Mouse (Mus musculus) mouse trophoblast stem cell (cell line): ENCODE results near the gene Sdf2.

ENCODE experiments used
- in situ Hi-C, 2 experiments: fragments of 300-500 bp; cut with MseI, MboI; formaldehyde crosslinking; loops; 2 replicates in 1 of 2; 3 replicates in 1 of 2; pipeline ENCODE4 v1.15.1; 2025

Sdf2 gene

DNA sequence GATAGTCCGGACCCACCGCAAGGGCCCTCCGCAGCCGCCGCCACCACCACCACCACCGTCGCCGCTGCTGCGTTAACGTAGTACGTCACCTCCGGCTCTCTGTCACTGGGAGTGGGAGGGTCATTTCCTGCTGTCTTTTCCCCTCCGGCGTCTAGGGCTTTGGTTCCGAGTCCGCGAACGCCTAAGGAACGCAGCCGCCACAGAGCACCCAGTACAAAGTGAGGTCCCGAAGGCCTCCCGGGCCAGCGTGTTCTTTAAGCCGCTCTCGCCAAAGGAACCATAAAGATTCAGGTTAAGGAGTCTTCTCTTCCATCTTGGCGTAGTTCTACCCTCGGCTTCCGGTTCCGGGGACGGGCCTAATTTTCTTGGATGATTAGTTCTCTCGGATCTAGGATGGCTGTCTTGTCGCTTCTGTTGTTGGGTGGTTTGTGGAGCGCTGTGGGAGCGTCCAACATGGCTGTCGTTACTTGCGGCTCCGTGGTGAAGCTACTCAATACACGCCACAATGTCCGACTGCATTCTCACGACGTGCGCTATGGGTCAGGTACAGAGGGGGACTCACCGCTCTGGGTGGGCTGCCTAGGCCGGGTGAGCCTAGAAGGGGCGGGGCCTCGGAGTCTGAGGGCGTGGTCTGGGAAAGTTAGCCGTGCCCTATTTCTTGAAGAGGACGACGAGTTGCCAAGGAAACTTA is at the start of gene Sdf2, which contains the start of gene Supt6:
Gene Sdf2 (plus strand): TSS at position 120 of the 691 bp plus-strand sequence.
Gene Supt6 (minus strand): TSS at position 361 of the 691 bp plus-strand sequence.
- in situ Hi-C loops: no loop called here

GRCm38 (mm10) chr11:78202372-78202771 is 43.2 kb upstream of the Sdf2 start:
- in situ Hi-C loops: no loop called here

DNA sequence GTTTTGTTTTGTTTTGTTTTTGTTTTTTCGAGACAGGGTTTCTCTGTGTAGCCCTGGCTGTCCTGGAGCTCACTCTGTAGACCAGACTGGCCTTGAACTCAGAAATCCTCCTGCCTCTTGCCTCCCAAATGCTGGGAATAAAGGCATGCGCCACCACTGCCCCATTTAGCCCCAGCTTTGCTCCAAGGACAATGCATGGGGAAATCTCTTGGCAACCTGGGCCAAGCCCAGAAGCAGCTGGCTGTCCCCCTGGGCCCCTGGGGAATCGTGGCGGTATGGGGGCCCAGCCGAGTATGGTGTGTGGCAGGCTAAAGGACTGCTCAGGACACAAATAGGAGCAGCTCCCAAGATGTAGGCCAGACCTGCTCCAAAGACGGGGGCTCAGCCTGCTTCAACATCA is 41.3 kb upstream of the Sdf2 start:
- in situ Hi-C loops: no loop called here

GRCm38 (mm10) chr11:78205361-78206206 is 40.0 kb upstream of the Sdf2 start:
- in situ Hi-C loops: no loop called here

GRCm38 (mm10) chr11:78207190-78207589 is 38.4 kb upstream of the Sdf2 start:
- in situ Hi-C loops: no loop called here

- in situ Hi-C loops: no loop called here
Observed at GRCm38 (mm10) chr11:78209886-78210285, 35.7 kb upstream of the Sdf2 start.

- in situ Hi-C loops: no loop called here
Observed at GRCm38 (mm10) chr11:78210615-78211014, 34.9 kb upstream of the Sdf2 start.

DNA sequence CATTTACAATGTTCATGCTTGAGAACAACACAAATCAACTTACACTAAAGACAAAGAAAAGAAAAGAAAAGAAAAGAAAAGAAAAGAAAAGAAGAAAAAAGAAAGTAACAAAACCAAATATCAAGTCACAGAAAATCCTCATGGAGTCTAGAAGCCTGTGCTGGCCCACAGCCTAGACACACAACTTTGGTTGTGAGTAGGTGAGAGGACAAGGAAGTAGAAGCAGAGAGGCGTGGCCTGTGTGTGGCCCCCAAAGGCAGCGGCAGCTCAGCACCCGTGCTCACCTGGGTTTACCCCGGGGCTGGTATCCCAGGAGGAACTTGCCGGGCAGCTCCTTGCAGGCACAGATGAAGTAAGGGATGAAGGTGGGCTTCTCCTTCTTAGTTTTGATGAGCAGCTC is 34.0 kb upstream of the Sdf2 start:
- in situ Hi-C loops: no loop called here

GRCm38 (mm10) chr11:78213086-78213817 is 32.3 kb upstream of the Sdf2 start:
- in situ Hi-C loops: no loop called here

DNA sequence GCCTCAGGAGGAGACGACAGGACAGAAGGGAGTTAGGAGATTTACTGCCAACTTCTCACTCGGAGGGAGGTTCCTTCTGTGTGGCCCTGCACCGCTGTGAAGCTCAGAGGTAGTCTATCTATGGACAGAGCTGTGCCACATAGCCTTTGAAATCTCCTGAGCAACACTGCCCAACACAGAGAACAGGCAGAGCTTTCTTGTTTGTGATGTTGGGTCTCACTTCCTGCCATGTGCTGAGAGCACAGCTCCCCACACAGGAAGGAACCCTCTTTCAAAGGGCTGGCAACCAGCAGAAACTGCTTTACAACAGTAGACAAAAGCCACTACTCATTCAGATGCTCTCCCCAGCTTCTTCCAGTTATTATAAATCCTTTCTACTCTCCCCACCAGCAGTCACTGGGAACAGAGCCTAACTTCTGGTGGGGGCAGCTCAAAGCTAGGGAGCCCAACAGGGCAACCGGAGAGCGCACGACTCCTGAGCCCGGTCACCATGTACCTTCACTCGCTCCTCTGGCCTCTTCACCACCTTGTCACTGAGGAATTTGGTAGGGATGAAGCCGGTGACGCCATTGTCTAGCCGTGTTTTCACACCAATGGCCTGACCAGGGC is 29.7 kb upstream of the Sdf2 start:
- in situ Hi-C loops: no loop called here

DNA sequence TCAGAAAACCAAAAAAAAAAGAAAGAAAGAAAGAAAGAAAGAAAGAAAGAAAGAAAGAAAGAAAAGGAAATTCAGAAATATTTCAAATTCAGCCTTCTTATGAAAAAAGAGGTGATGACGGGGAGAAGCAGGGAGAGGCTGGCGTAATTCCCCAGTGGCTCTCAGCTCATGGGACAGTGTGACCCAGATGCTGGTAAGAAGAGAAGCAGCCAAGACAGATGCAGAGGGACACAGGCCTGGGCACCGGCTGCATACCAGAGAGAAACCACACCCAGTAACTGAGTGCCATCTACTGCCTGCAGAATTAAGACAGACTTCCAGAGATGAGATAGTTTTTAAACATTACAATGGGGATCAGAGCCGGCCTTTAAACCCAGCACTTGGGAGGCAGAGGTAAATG is 22.0 kb upstream of the Sdf2 start:
- in situ Hi-C loops: no loop called here

GRCm38 (mm10) chr11:78231518-78231917 is 14.0 kb upstream of the Sdf2 start:
- in situ Hi-C loops: no loop called here

- in situ Hi-C loops: no loop called here
Observed at GRCm38 (mm10) chr11:78240193-78240857, 5.2 kb upstream of the Sdf2 start.

GRCm38 (mm10) chr11:78245261-78245626 is 302 bp upstream of the Sdf2 start:
- in situ Hi-C loops: no loop called here

GRCm38 (mm10) chr11:78246318-78247011 is 919 bp downstream of the Sdf2 start:
- in situ Hi-C loops: no loop called here

GRCm38 (mm10) chr11:78247012-78247348 is 1.4 kb downstream of the Sdf2 start:
- in situ Hi-C loops: no loop called here

GRCm38 (mm10) chr11:78247727-78248140 is 2.2 kb downstream of the Sdf2 start:
- in situ Hi-C loops: no loop called here

GRCm38 (mm10) chr11:78256618-78257017 is 11.1 kb downstream of the Sdf2 start:
- in situ Hi-C loops: no loop called here

GRCm38 (mm10) chr11:78260489-78261258 is 15.1 kb downstream of the Sdf2 start:
- in situ Hi-C loops: no loop called here
